Mouse (Mus musculus) CH12.LX (cell line): ENCODE results near the gene Cyp8b1. TPM values are rescaled to one million over a fixed set of nuclear protein-coding genes. Genes with fewer than 3 reads are reported as not detected.

Experiments
- DNase-seq: peaks from one replicate; pipeline ENCODE4 v3.0.0-alpha.2; 2013; ENCODE audit errors: extremely low read depth
- H3K27ac ChIP-seq: 2 replicates; pipeline ENCODE4 v1.5.1; 2012; ENCODE audit warnings: low read depth, mild to moderate bottlenecking, control low read depth, moderate library complexity; ENCODE audit not compliant: insufficient read depth
- H3K27me3 ChIP-seq: replicated peaks from 2 replicates; pipeline ENCODE3; 2012; ENCODE audit warnings: inconsistent platforms
- H3K36me3 ChIP-seq, 2 experiments: replicated peaks in 1 of 2; 2 replicates each; pipeline versions ENCODE3 to v1.6.1; 2012; ENCODE audit warnings: inconsistent platforms in 1 of 2, low read length in 1 of 2, mild to moderate bottlenecking in 1 of 2, mixed read lengths in 1 of 2, moderate library complexity in 1 of 2; ENCODE audit not compliant: control insufficient read depth in 1 of 2, insufficient read depth in 1 of 2
- H3K4me1 ChIP-seq, 2 experiments: 2 replicates each; pipeline ENCODE4 v1.6.1; 2012; ENCODE audit warnings: inconsistent platforms in 1 of 2, moderate library complexity in 1 of 2; ENCODE audit not compliant: insufficient read depth in 2 of 2, control insufficient read depth in 1 of 2
- H3K4me2 ChIP-seq: 2 replicates; pipeline ENCODE4 v1.6.1; 2012; ENCODE audit warnings: low read depth, mild to moderate bottlenecking, control low read depth; ENCODE audit not compliant: poor library complexity, insufficient read depth, severe bottlenecking
- H3K4me3 ChIP-seq, 3 experiments: fragments of 150-350 bp in 1 of 3; sonication (generic) in 1 of 3; replicated peaks in 1 of 3; 2 replicates each; pipeline versions ENCODE3 to v1.5.1; 2011 to 2012; ENCODE audit warnings: low read depth in 2 of 3, low read length in 2 of 3, mild to moderate bottlenecking in 2 of 3, moderate library complexity in 2 of 3, control low read depth in 1 of 3, improper control_type of control experiment in 1 of 3, inconsistent platforms in 1 of 3, mixed read lengths in 1 of 3; ENCODE audit not compliant: poor library complexity in 1 of 3
- H3K79me2 ChIP-seq: replicated peaks from 2 replicates; pipeline ENCODE4 v1.6.1; 2012; ENCODE audit warnings: mild to moderate bottlenecking, moderate library complexity; ENCODE audit not compliant: control insufficient read depth, poor library complexity, insufficient read depth, severe bottlenecking; ENCODE audit errors: extremely low read depth
- H3K9ac ChIP-seq: 2 replicates; pipeline ENCODE4 v1.6.1; 2012; ENCODE audit warnings: low read depth, mild to moderate bottlenecking, control low read depth, moderate library complexity; ENCODE audit not compliant: insufficient read depth
- H3K9me3 ChIP-seq: replicated peaks from 2 replicates; pipeline ENCODE3; 2012; ENCODE audit warnings: low read length, inconsistent platforms, mixed read lengths
- CHD1 ChIP-seq: IDR thresholded peaks from 2 replicates; pipeline ENCODE4 v1.6.1; 2012; ENCODE audit warnings: low read depth, low read length, improper control_type of control experiment, inconsistent platforms
- E2F4 ChIP-seq: IDR thresholded peaks from 2 replicates; pipeline ENCODE4 v1.6.1; 2011; ENCODE audit warnings: low read depth, low read length, improper control_type of control experiment; ENCODE audit not compliant: insufficient replicate concordance
- ELF1 ChIP-seq: IDR thresholded peaks from 2 replicates; pipeline ENCODE4 v1.6.1; 2014; ENCODE audit warnings: low read depth, mild to moderate bottlenecking, inconsistent platforms, low read length, improper control_type of control experiment
- EP300 ChIP-seq: IDR thresholded peaks from 2 replicates; pipeline ENCODE4 v1.6.1; 2011; ENCODE audit warnings: low read length, improper control_type of control experiment
- ETS1 ChIP-seq: conservative IDR thresholded peaks from 2 replicates; pipeline ENCODE4 v1.6.1; 2012; ENCODE audit warnings: low read depth, mild to moderate bottlenecking, inconsistent platforms, low read length, improper control_type of control experiment, moderate library complexity
- GABPA ChIP-seq: IDR thresholded peaks from 2 replicates; pipeline ENCODE4 v1.6.1; 2012; ENCODE audit warnings: low read depth, low read length, improper control_type of control experiment, inconsistent platforms; ENCODE audit not compliant: insufficient replicate concordance
- JUN ChIP-seq: IDR thresholded peaks from 2 replicates; pipeline ENCODE4 v1.6.1; 2011; ENCODE audit warnings: low read depth, mild to moderate bottlenecking, low read length, improper control_type of control experiment, moderate library complexity; ENCODE audit not compliant: insufficient read depth
- KAT2A ChIP-seq: IDR thresholded peaks from 2 replicates; pipeline ENCODE4 v1.6.1; 2012; ENCODE audit warnings: low read length, improper control_type of control experiment, inconsistent platforms; ENCODE audit not compliant: insufficient replicate concordance
- MAX ChIP-seq: IDR thresholded peaks from 2 replicates; pipeline ENCODE4 v1.6.1; 2011; ENCODE audit warnings: low read length, improper control_type of control experiment
- MEF2A ChIP-seq: IDR thresholded peaks from 2 replicates; pipeline ENCODE4 v1.6.1; 2014; ENCODE audit warnings: low read depth, mild to moderate bottlenecking, inconsistent platforms, low read length, improper control_type of control experiment, borderline replicate concordance
- MYC ChIP-seq: IDR thresholded peaks from 2 replicates; pipeline ENCODE4 v1.6.1; 2011; ENCODE audit warnings: low read depth, mild to moderate bottlenecking, improper control_type of control experiment, low read length
- NELFE ChIP-seq: IDR thresholded peaks from 2 replicates; pipeline ENCODE4 v1.6.1; 2011; ENCODE audit warnings: low read depth, low read length, improper control_type of control experiment
- NRF1 ChIP-seq: IDR thresholded peaks from 2 replicates; pipeline ENCODE4 v1.6.1; 2014; ENCODE audit warnings: low read depth, mild to moderate bottlenecking, inconsistent platforms, low read length, improper control_type of control experiment, moderate library complexity
- POLR2A ChIP-seq: IDR thresholded peaks from 2 replicates; pipeline ENCODE4 v1.6.1; 2011; ENCODE audit warnings: low read depth, mild to moderate bottlenecking, improper control_type of control experiment, low read length
- POLR2AphosphoS2 ChIP-seq: IDR thresholded peaks from 2 replicates; pipeline ENCODE4 v1.6.1; 2011; ENCODE audit warnings: low read depth, low read length, improper control_type of control experiment
- RAD21 ChIP-seq: IDR thresholded peaks from 2 replicates; pipeline ENCODE4 v1.6.1; 2011; ENCODE audit warnings: low read depth, mild to moderate bottlenecking, low read length, improper control_type of control experiment, moderate library complexity
- TCF12 ChIP-seq: IDR thresholded peaks from 2 replicates; pipeline ENCODE4 v1.6.1; 2014; ENCODE audit warnings: low read depth, mild to moderate bottlenecking, inconsistent platforms, low read length, improper control_type of control experiment
- UBTF ChIP-seq: IDR thresholded peaks from 2 replicates; pipeline ENCODE4 v1.6.1; 2012; ENCODE audit warnings: low read depth, mild to moderate bottlenecking, inconsistent platforms, low read length, improper control_type of control experiment, moderate library complexity
- USF1 ChIP-seq: IDR thresholded peaks from 2 replicates; pipeline ENCODE4 v1.6.1; 2014; ENCODE audit warnings: low read depth, mild to moderate bottlenecking, inconsistent platforms, low read length, improper control_type of control experiment
- ZC3H11A ChIP-seq: IDR thresholded peaks from 2 replicates; pipeline ENCODE4 v1.6.1; 2012; ENCODE audit warnings: low read depth, mild to moderate bottlenecking, inconsistent platforms, low read length, improper control_type of control experiment
- ZKSCAN1 ChIP-seq: IDR thresholded peaks from 2 replicates; pipeline ENCODE4 v1.6.1; 2012; ENCODE audit warnings: low read depth, inconsistent platforms, low read length, improper control_type of control experiment, borderline replicate concordance
- ZMIZ1 ChIP-seq: IDR thresholded peaks from 2 replicates; pipeline ENCODE4 v1.6.1; 2012; ENCODE audit warnings: low read depth, mild to moderate bottlenecking, inconsistent platforms, low read length, improper control_type of control experiment
- dilution Hi-C: fragments of 300-500 bp; cut with MboI; formaldehyde crosslinking; loops from 2 replicates; pipeline ENCODE4 v1.14.3; 2020; ENCODE audit warnings: low sequenced_read_pairs; ENCODE audit not compliant: extremely low pct_unique_long_range_greater_than_20kb, extremely low pct_ligation_motif_present
- in situ Hi-C: fragments of 300-500 bp; cut with MboI; formaldehyde crosslinking; loops from 3 replicates; pipeline ENCODE4 v1.14.3; 2019; ENCODE audit warnings: low sequenced_read_pairs, low pct_ligation_motif_present, low pct_unique_long_range_greater_than_20kb, mixed read lengths
- polyA plus RNA-seq: library from polyadenylated mRNA; unstranded; fragments of >175 nt; gene quantifications from 2 replicates; pipeline ENCODE4 v1.2.1, GENCODE M21; 2012; ENCODE audit warnings: low read depth; ENCODE audit not compliant: insufficient read length
- total RNA-seq, 2 experiments: library from RNA; depleted of rRNA; stranded (reverse); fragments of 300-350 nt in 1 of 2; fragments of >200 nt in 1 of 2; gene quantifications; 2 replicates each; pipeline ENCODE4 v1.2.3; 2012 to 2014

The Cyp8b1 gene
- total and polyA plus RNA-seq, 3 experiments = 0.27 TPM; not detected in 2

GRCm38 (mm10) chr9:121909635-121910034, 6.5 kb downstream of the Cyp8b1 start:
- Histone ChIP-seq H3K4me2 (no peak overlapping the region), H3K27me3 (no peaks in the 10 kb centered on the region), H3K4me1 (peaks cover 38 to 62% of the 10 kb centered on the region in 2 experiments), H3K27ac (peak overlapping the region; percentile 14; the same call in 1 of the 2 replicates), H3K9me3 (no peaks in the 10 kb centered on the region), H3K9ac (no peak overlapping the region), H3K4me3 (no peak overlapping the region), H3K79me2 (no peaks in the 10 kb centered on the region), H3K36me3 (peaks cover 0 to 54% of the 10 kb centered on the region in 2 experiments)
- in situ Hi-C loops (no loop called here), dilution Hi-C loops (no loop called here)
- peak; percentile 35; the same call in 1 of the 2 replicates for TF ChIP-seq USF1
- no peak for TF ChIP-seq KAT2A
- 0 out of 2 replicates have a peak, but pooled peaks have one; percentile 29 for TF ChIP-seq EP300
- TF ChIP-seq NELFE = no peak
- TF ChIP-seq GABPA = no peak
- TF ChIP-seq ETS1 = no peak
- no peak for TF ChIP-seq MYC
- no peak for TF ChIP-seq POLR2AphosphoS2
- no peak for TF ChIP-seq RAD21
- TF ChIP-seq MAX = peak; percentile 41; the same call in 1 of the 2 replicates
- peak; percentile 38; the same call in 1 of the 2 replicates for TF ChIP-seq ELF1
- TF ChIP-seq ZC3H11A = no peak
- DNase-seq = peak; percentile 74

DNA sequence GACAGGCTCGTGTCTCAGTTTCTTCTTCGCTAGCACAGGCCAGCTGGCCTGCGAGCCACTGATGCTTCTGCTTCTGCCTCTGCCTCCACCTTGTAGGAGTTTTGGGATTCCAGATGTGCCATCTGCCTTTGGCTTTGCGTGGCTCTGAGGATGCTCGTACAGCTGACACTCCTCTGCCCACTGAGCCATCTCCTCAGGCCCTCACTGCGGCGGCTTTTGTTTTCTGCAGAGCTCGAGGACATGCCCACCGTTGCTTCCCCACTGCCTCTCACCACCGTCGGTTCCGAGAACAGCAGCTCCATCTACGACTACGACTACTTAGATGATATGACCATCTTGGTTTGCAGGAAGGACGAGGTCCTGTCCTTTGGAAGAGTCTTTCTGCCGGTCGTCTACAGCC, 7.8 kb downstream of the Cyp8b1 start:
- in situ Hi-C loops = no loop called here
- no peak for DNase-seq
- no peak overlapping the region for H3K27ac ChIP-seq
- H3K27me3 ChIP-seq = no peaks in the 10 kb centered on the region
- no peak overlapping the region for H3K4me2 ChIP-seq
- peaks cover 43 to 70% of the 10 kb centered on the region in 2 experiments for H3K4me1 ChIP-seq
- no peaks in the 10 kb centered on the region for H3K9me3 ChIP-seq
- no peak overlapping the region for H3K4me3 ChIP-seq
- TF ChIP-seq JUN (no peak), CHD1 (no peak), MEF2A (no peak), ZKSCAN1 (no peak), ZMIZ1 (no peak), E2F4 (no peak), UBTF (no peak), ETS1 (no peak), POLR2A (no peak), NRF1 (no peak), TCF12 (no peak)
- H3K79me2 ChIP-seq = no peaks in the 10 kb centered on the region
- H3K9ac ChIP-seq = no peak overlapping the region
- peaks cover 0 to 54% of the 10 kb centered on the region in 2 experiments for H3K36me3 ChIP-seq
- dilution Hi-C loops = no loop called here
